Mouse (Mus musculus): ENCODE results near the gene Tmprss13.

DNA sequence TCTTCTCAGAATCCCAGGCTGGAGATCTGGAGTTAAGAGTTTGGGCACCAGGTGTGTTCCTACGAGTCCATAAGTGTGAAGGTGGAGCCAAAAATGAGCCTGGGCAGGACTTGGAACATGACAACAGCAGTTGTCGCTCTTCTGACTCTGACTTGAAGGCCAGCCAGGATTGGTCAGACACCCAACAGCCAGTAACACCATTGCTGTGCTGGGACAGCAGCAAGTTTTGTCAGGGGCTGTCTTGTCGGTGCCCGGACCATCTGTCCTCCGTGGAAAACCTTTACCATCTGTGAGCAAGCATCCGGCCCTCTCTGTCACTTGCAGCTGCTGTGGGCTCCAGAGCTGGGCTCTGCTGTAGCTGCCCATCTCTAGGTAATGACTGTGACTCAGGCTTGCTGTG, 27.4 kb downstream of the Tmprss13 start:
- TF ChIP-seq POLR2A (IDR thresholded peaks at IDR 0.05; ENCODE audit: borderline replicate concordance, control insufficient read depth, low read depth, low read length) = no peak
- no peak for TF ChIP-seq CTCF (IDR thresholded peaks at IDR 0.05; ENCODE audit: control insufficient read depth, insufficient read depth, low read length)
